Mouse (Mus musculus): ENCODE measurements around the gene Dtnb. TPM values are rescaled to one million over a fixed set of nuclear protein-coding genes. Genes with fewer than 3 reads are reported as not detected.

Dtnb gene
- polyA plus RNA-seq, 2 experiments: 16.4 to 17.0 TPM

- Histone ChIP-seq H3K36me3 (replicated peaks; ENCODE audit: control insufficient read depth, insufficient read depth, low read depth) (no peaks in the 10 kb centered on the region), H3K27me3 (ENCODE audit: control insufficient read depth, insufficient read depth, low read length) (no peaks in the 10 kb centered on the region), H3K9ac (replicated peaks) (no peak overlapping the region), H3K4me2 (ENCODE audit: low read depth) (no peak overlapping the region), H3K4me1 (replicated peaks; ENCODE audit: control insufficient read depth in 2 of 2, insufficient read depth in 2 of 2, low read length in 1 of 2) (peaks cover 0 to 7% of the 10 kb centered on the region in 2 experiments; a peak in 3 of 4 replicates), H3K27ac (no peak overlapping the region), H3K9me3 (ENCODE audit: control insufficient read depth, low read length) (no peaks in the 10 kb centered on the region), H3K4me3 (ENCODE audit: insufficient read depth in 1 of 2, low read depth in 2 of 2, low read length in 2 of 2) (no peak overlapping the region)
- DNase-seq (ENCODE audit: low read depth in 3 of 3, low spot score in 3 of 3) (no peak), ATAC-seq (ENCODE audit: insufficient read depth) (no peak)
- WGBS (ENCODE audit: insufficient replicate concordance): 72% methylated on average over 4 of the region's 4 CpGs
- TF ChIP-seq CTCF (IDR thresholded peaks at IDR 0.05; ENCODE audit: low read depth): no peak
- no peak for TF ChIP-seq EP300 (IDR thresholded peaks at IDR 0.05; ENCODE audit: low read depth)
Observed at GRCm38 (mm10) chr12:3582604-3583003, 10.4 kb downstream of the Dtnb start.

GRCm38 (mm10) chr12:3585525-3585924, 13.3 kb downstream of the Dtnb start:
- TF ChIP-seq CTCF (IDR thresholded peaks at IDR 0.05; ENCODE audit: low read depth): no peak
- TF ChIP-seq EP300 (IDR thresholded peaks at IDR 0.05; ENCODE audit: low read depth): no peak
- Histone ChIP-seq H3K27me3 (ENCODE audit: control insufficient read depth, insufficient read depth, low read length) (no peaks in the 10 kb centered on the region), H3K27ac (no peak overlapping the region), H3K9me3 (ENCODE audit: control insufficient read depth, low read length) (no peaks in the 10 kb centered on the region), H3K4me3 (ENCODE audit: insufficient read depth in 1 of 2, low read depth in 2 of 2, low read length in 2 of 2) (no peak overlapping the region), H3K4me1 (replicated peaks; ENCODE audit: control insufficient read depth in 2 of 2, insufficient read depth in 2 of 2, low read length in 1 of 2) (peaks cover 0 to 3% of the 10 kb centered on the region in 2 experiments; a peak in 1 of 4 replicates), H3K4me2 (ENCODE audit: low read depth) (no peak overlapping the region), H3K9ac (replicated peaks) (no peak overlapping the region), H3K36me3 (replicated peaks; ENCODE audit: control insufficient read depth, insufficient read depth, low read depth) (no peaks in the 10 kb centered on the region)
- WGBS (ENCODE audit: insufficient replicate concordance): 72% methylated on average over 4 of the region's 4 CpGs
- ATAC-seq (ENCODE audit: insufficient read depth) (no peak), DNase-seq (ENCODE audit: low read depth in 3 of 3, low spot score in 3 of 3) (no peak)

- ATAC-seq (ENCODE audit: insufficient read depth) (no peak), DNase-seq (ENCODE audit: low read depth in 3 of 3, low spot score in 3 of 3) (no peak)
- TF ChIP-seq EP300 (IDR thresholded peaks at IDR 0.05; ENCODE audit: low read depth) (no peak), CTCF (IDR thresholded peaks at IDR 0.05; ENCODE audit: low read depth) (no peak)
- no peak overlapping the region for H3K9ac ChIP-seq (replicated peaks)
- no peaks in the 10 kb centered on the region for H3K36me3 ChIP-seq (replicated peaks; ENCODE audit: control insufficient read depth, insufficient read depth, low read depth)
- H3K4me3 ChIP-seq (ENCODE audit: insufficient read depth in 1 of 2, low read depth in 2 of 2, low read length in 2 of 2): no peak overlapping the region
- no peaks in the 10 kb centered on the region for H3K27me3 ChIP-seq (ENCODE audit: control insufficient read depth, insufficient read depth, low read length)
- H3K4me2 ChIP-seq (ENCODE audit: low read depth): no peak overlapping the region
- no peak overlapping the region for H3K27ac ChIP-seq
- WGBS (ENCODE audit: insufficient replicate concordance): 41% methylated on average over 1 of the region's 1 CpGs
- H3K4me1 ChIP-seq (replicated peaks; ENCODE audit: control insufficient read depth in 2 of 2, insufficient read depth in 2 of 2, low read length in 1 of 2): peaks cover 0 to 3% of the 10 kb centered on the region in 2 experiments; a peak in 1 of 4 replicates
- H3K9me3 ChIP-seq (ENCODE audit: control insufficient read depth, low read length): no peaks in the 10 kb centered on the region
Observed at GRCm38 (mm10) chr12:3587010-3587409, 14.8 kb downstream of the Dtnb start.

- Histone ChIP-seq H3K9me3 (ENCODE audit: control insufficient read depth, low read length) (no peaks in the 10 kb centered on the region), H3K4me3 (ENCODE audit: insufficient read depth in 1 of 2, low read depth in 2 of 2, low read length in 2 of 2) (no peak overlapping the region), H3K27me3 (ENCODE audit: control insufficient read depth, insufficient read depth, low read length) (no peaks in the 10 kb centered on the region), H3K4me1 (replicated peaks; ENCODE audit: control insufficient read depth in 2 of 2, insufficient read depth in 2 of 2, low read length in 1 of 2) (peaks cover 0 to 3% of the 10 kb centered on the region in 2 experiments; a peak in 1 of 4 replicates), H3K27ac (no peak overlapping the region), H3K4me2 (ENCODE audit: low read depth) (no peak overlapping the region), H3K9ac (replicated peaks) (no peak overlapping the region), H3K36me3 (replicated peaks; ENCODE audit: control insufficient read depth, insufficient read depth, low read depth) (no peaks in the 10 kb centered on the region)
- WGBS (ENCODE audit: insufficient replicate concordance): 85% methylated on average over 9 of the region's 9 CpGs
- DNase-seq (ENCODE audit: low read depth in 3 of 3, low spot score in 3 of 3): no peak
- ATAC-seq (ENCODE audit: insufficient read depth): no peak
- TF ChIP-seq CTCF (IDR thresholded peaks at IDR 0.05; ENCODE audit: low read depth): peak; percentile 46
- no peak for TF ChIP-seq EP300 (IDR thresholded peaks at IDR 0.05; ENCODE audit: low read depth)
Observed at GRCm38 (mm10) chr12:3590039-3590438, 17.9 kb downstream of the Dtnb start.

- WGBS (ENCODE audit: insufficient replicate concordance): 89% methylated on average over 10 of the region's 10 CpGs
- DNase-seq (ENCODE audit: low read depth in 3 of 3, low spot score in 3 of 3) (no peak), ATAC-seq (ENCODE audit: insufficient read depth) (no peak)
- Histone ChIP-seq H3K4me3 (ENCODE audit: insufficient read depth in 1 of 2, low read depth in 2 of 2, low read length in 2 of 2) (no peak overlapping the region), H3K9me3 (ENCODE audit: control insufficient read depth, low read length) (no peaks in the 10 kb centered on the region), H3K27ac (no peak overlapping the region), H3K27me3 (ENCODE audit: control insufficient read depth, insufficient read depth, low read length) (no peaks in the 10 kb centered on the region), H3K36me3 (replicated peaks; ENCODE audit: control insufficient read depth, insufficient read depth, low read depth) (no peaks in the 10 kb centered on the region), H3K4me2 (ENCODE audit: low read depth) (no peak overlapping the region), H3K9ac (replicated peaks) (no peak overlapping the region), H3K4me1 (replicated peaks; ENCODE audit: control insufficient read depth in 2 of 2, insufficient read depth in 2 of 2, low read length in 1 of 2) (peaks cover 0 to 3% of the 10 kb centered on the region in 2 experiments; a peak in 1 of 4 replicates)
- TF ChIP-seq EP300 (IDR thresholded peaks at IDR 0.05; ENCODE audit: low read depth) (no peak), CTCF (IDR thresholded peaks at IDR 0.05; ENCODE audit: low read depth) (no peak)
Observed at GRCm38 (mm10) chr12:3591595-3591994, 19.4 kb downstream of the Dtnb start.

Measured in liver, embryonic 14.5 days (tissue).